Mouse (Mus musculus): ENCODE results near the gene Tmem102. TPM values are rescaled to one million over a fixed set of nuclear protein-coding genes. Genes with fewer than 3 reads are reported as not detected.

Tmem102 gene
- polyA plus RNA-seq, 1 experiment from 2014 or later = 0.82 TPM

Other genes starting within 250 kb of the Tmem102 start
- 40.7 and 109 TPM in 2 replicates for gene Efnb3, start 245.4 kb downstream of the Tmem102 start, polyA plus RNA-seq (2014; fragmentation: Nextera tagmentation; extraction: Ambion mirVana)
- 22.5 and 22.7 TPM in 2 replicates for gene Wrap53, start 225.4 kb downstream of the Tmem102 start, polyA plus RNA-seq (2014; fragmentation: Nextera tagmentation; extraction: Ambion mirVana)
- 66.1 and 69.2 TPM in 2 replicates for gene Trp53, start 225.3 kb downstream of the Tmem102 start, polyA plus RNA-seq (2014; fragmentation: Nextera tagmentation; extraction: Ambion mirVana)
- gene Atp1b2, start 199.7 kb downstream of the Tmem102 start, polyA plus RNA-seq (2014; fragmentation: Nextera tagmentation; extraction: Ambion mirVana) = 46.5 and 46.7 TPM in 2 replicates
- not detected in 2 replicates for gene Shbg, start 187.7 kb downstream of the Tmem102 start, polyA plus RNA-seq (2014; fragmentation: Nextera tagmentation; extraction: Ambion mirVana)
- 21.6 and 22.5 TPM in 2 replicates for gene Sat2, start 183.6 kb downstream of the Tmem102 start, polyA plus RNA-seq (2014; fragmentation: Nextera tagmentation; extraction: Ambion mirVana)
- gene Fxr2, start 172.6 kb downstream of the Tmem102 start, polyA plus RNA-seq (2014; fragmentation: Nextera tagmentation; extraction: Ambion mirVana) = 35.9 and 38.4 TPM in 2 replicates
- gene Sox15, start 150.3 kb downstream of the Tmem102 start, polyA plus RNA-seq (2014; fragmentation: Nextera tagmentation; extraction: Ambion mirVana) = not detected in 2 replicates
- gene Mpdu1, start 143.0 kb downstream of the Tmem102 start, polyA plus RNA-seq (2014; fragmentation: Nextera tagmentation; extraction: Ambion mirVana) = 64.0 and 108 TPM in 2 replicates
- gene Cd68, start 139.5 kb downstream of the Tmem102 start, polyA plus RNA-seq (2014; fragmentation: Nextera tagmentation; extraction: Ambion mirVana) = 3.7 and 7.9 TPM in 2 replicates
- gene Eif4a1, start 133.2 kb downstream of the Tmem102 start, polyA plus RNA-seq (2014; fragmentation: Nextera tagmentation; extraction: Ambion mirVana) = 707 and 863 TPM in 2 replicates
- 93.3 and 103 TPM in 2 replicates for gene Senp3, start 123.5 kb downstream of the Tmem102 start, polyA plus RNA-seq (2014; fragmentation: Nextera tagmentation; extraction: Ambion mirVana)
- 0.16 and 0.25 TPM in 2 replicates for gene Tnfsf13, start 119.8 kb downstream of the Tmem102 start, polyA plus RNA-seq (2014; fragmentation: Nextera tagmentation; extraction: Ambion mirVana)
- gene Tnfsf12, start 109.8 kb downstream of the Tmem102 start, polyA plus RNA-seq (2014; fragmentation: Nextera tagmentation; extraction: Ambion mirVana) = 1.6 and 3.0 TPM in 2 replicates
- gene Tnfsfm13, start 109.5 kb downstream of the Tmem102 start, polyA plus RNA-seq (2014; fragmentation: Nextera tagmentation; extraction: Ambion mirVana) = 0.51 and 1.1 TPM in 2 replicates
- gene Polr2a, start 47.0 kb downstream of the Tmem102 start, polyA plus RNA-seq (2014; fragmentation: Nextera tagmentation; extraction: Ambion mirVana) = 20.0 and 30.7 TPM in 2 replicates
- gene Slc35g3, start 43.7 kb downstream of the Tmem102 start, polyA plus RNA-seq (2014; fragmentation: Nextera tagmentation; extraction: Ambion mirVana) = 0.14 TPM in 1 of 2 replicates, not detected in the other
- 3.8 and 4.2 TPM in 2 replicates for gene Zbtb4, start 39.7 kb downstream of the Tmem102 start, polyA plus RNA-seq (2014; fragmentation: Nextera tagmentation; extraction: Ambion mirVana)
- gene Chrnb1, start 9.7 kb downstream of the Tmem102 start, polyA plus RNA-seq (2014; fragmentation: Nextera tagmentation; extraction: Ambion mirVana) = 0.80 and 1.3 TPM in 2 replicates
- gene Fgf11, start 3.8 kb downstream of the Tmem102 start, polyA plus RNA-seq (2014; fragmentation: Nextera tagmentation; extraction: Ambion mirVana) = 3.2 and 3.6 TPM in 2 replicates
- gene Gm39566, start 9.7 kb upstream of the Tmem102 start, polyA plus RNA-seq (2014; fragmentation: Nextera tagmentation; extraction: Ambion mirVana) = not detected in 2 replicates
- gene Spem2, start 12.8 kb upstream of the Tmem102 start, polyA plus RNA-seq (2014; fragmentation: Nextera tagmentation; extraction: Ambion mirVana) = not detected in 2 replicates
- 0.49 and 0.85 TPM in 2 replicates for gene Spem1, start 16.6 kb upstream of the Tmem102 start, polyA plus RNA-seq (2014; fragmentation: Nextera tagmentation; extraction: Ambion mirVana)
- gene Nlgn2, start 32.2 kb upstream of the Tmem102 start, polyA plus RNA-seq (2014; fragmentation: Nextera tagmentation; extraction: Ambion mirVana) = 25.1 and 32.4 TPM in 2 replicates
- gene Tmem256, start 32.9 kb upstream of the Tmem102 start, polyA plus RNA-seq (2014; fragmentation: Nextera tagmentation; extraction: Ambion mirVana) = 313 and 417 TPM in 2 replicates
- gene Plscr3, start 40.8 kb upstream of the Tmem102 start, polyA plus RNA-seq (2014; fragmentation: Nextera tagmentation; extraction: Ambion mirVana) = 41.3 and 51.9 TPM in 2 replicates
- gene Tnk1, start 53.1 kb upstream of the Tmem102 start, polyA plus RNA-seq (2014; fragmentation: Nextera tagmentation; extraction: Ambion mirVana) = not detected in 2 replicates
- not detected in 2 replicates for gene Tmem95, start 72.4 kb upstream of the Tmem102 start, polyA plus RNA-seq (2014; fragmentation: Nextera tagmentation; extraction: Ambion mirVana)
- gene Kctd11, start 75.8 kb upstream of the Tmem102 start, polyA plus RNA-seq (2014; fragmentation: Nextera tagmentation; extraction: Ambion mirVana) = 0.74 and 1.0 TPM in 2 replicates
- gene Acap1, start 89.9 kb upstream of the Tmem102 start, polyA plus RNA-seq (2014; fragmentation: Nextera tagmentation; extraction: Ambion mirVana) = 0.17 and 0.30 TPM in 2 replicates
- 9.4 and 13.0 TPM in 2 replicates for gene 2810408A11Rik, start 95.4 kb upstream of the Tmem102 start, polyA plus RNA-seq (2014; fragmentation: Nextera tagmentation; extraction: Ambion mirVana)
- 27.5 and 29.0 TPM in 2 replicates for gene Neurl4, start 95.4 kb upstream of the Tmem102 start, polyA plus RNA-seq (2014; fragmentation: Nextera tagmentation; extraction: Ambion mirVana)
- gene Gps2, start 108.3 kb upstream of the Tmem102 start, polyA plus RNA-seq (2014; fragmentation: Nextera tagmentation; extraction: Ambion mirVana) = 56.4 and 62.4 TPM in 2 replicates
- 1,083 and 1,099 TPM in 2 replicates for gene Eif5a, start 116.3 kb upstream of the Tmem102 start, polyA plus RNA-seq (2014; fragmentation: Nextera tagmentation; extraction: Ambion mirVana)
- gene Ybx2, start 130.2 kb upstream of the Tmem102 start, polyA plus RNA-seq (2014; fragmentation: Nextera tagmentation; extraction: Ambion mirVana) = 4.3 and 10.4 TPM in 2 replicates
- gene Slc2a4, start 142.6 kb upstream of the Tmem102 start, polyA plus RNA-seq (2014; fragmentation: Nextera tagmentation; extraction: Ambion mirVana) = 2.2 and 4.5 TPM in 2 replicates
- gene Cldn7, start 159.2 kb upstream of the Tmem102 start, polyA plus RNA-seq (2014; fragmentation: Nextera tagmentation; extraction: Ambion mirVana) = 0.20 TPM in 1 of 2 replicates, not detected in the other
- gene Ctdnep1, start 175.5 kb upstream of the Tmem102 start, polyA plus RNA-seq (2014; fragmentation: Nextera tagmentation; extraction: Ambion mirVana) = 24.4 and 39.0 TPM in 2 replicates
- 162 and 193 TPM in 2 replicates for gene Elp5, start 176.9 kb upstream of the Tmem102 start, polyA plus RNA-seq (2014; fragmentation: Nextera tagmentation; extraction: Ambion mirVana)
- gene Gabarap, start 185.5 kb upstream of the Tmem102 start, polyA plus RNA-seq (2014; fragmentation: Nextera tagmentation; extraction: Ambion mirVana) = 616 and 626 TPM in 2 replicates
- 41.3 and 48.9 TPM in 2 replicates for gene Phf23, start 190.2 kb upstream of the Tmem102 start, polyA plus RNA-seq (2014; fragmentation: Nextera tagmentation; extraction: Ambion mirVana)
- gene Dvl2, start 195.0 kb upstream of the Tmem102 start, polyA plus RNA-seq (2014; fragmentation: Nextera tagmentation; extraction: Ambion mirVana) = 22.9 and 23.0 TPM in 2 replicates
- gene Acadvl, start 209.8 kb upstream of the Tmem102 start, polyA plus RNA-seq (2014; fragmentation: Nextera tagmentation; extraction: Ambion mirVana) = 43.2 and 49.6 TPM in 2 replicates
- gene Dlg4, start 211.3 kb upstream of the Tmem102 start, polyA plus RNA-seq (2014; fragmentation: Nextera tagmentation; extraction: Ambion mirVana) = 33.1 and 41.0 TPM in 2 replicates
- gene Asgr1, start 248.5 kb upstream of the Tmem102 start, polyA plus RNA-seq (2014; fragmentation: Nextera tagmentation; extraction: Ambion mirVana) = 0.26 and 1.4 TPM in 2 replicates